Mouse (Mus musculus) brain, embryonic 14.5 days (tissue): ENCODE data around the gene Sit1.

Experiments
- CTCF ChIP-seq: fragments of 200-500 bp; IDR thresholded peaks from 2 replicates; pipeline ENCODE4 v1.5.1; 2012; ENCODE audit warnings: inconsistent platforms, mild to moderate bottlenecking, moderate library complexity, borderline replicate concordance; ENCODE audit not compliant: insufficient read depth, insufficient read length; ENCODE audit errors: extremely low read depth
- POLR2A ChIP-seq: fragments of 200-500 bp; IDR thresholded peaks from 2 replicates; pipeline ENCODE4 v1.6.1; 2012; ENCODE audit warnings: mild to moderate bottlenecking, inconsistent platforms, borderline replicate concordance; ENCODE audit not compliant: poor library complexity, insufficient read depth, insufficient read length, severe bottlenecking; ENCODE audit errors: extremely low read depth

GRCm38 (mm10) chr4:43528487-43528886 is 45.0 kb upstream of the Sit1 start:
- no peak for TF ChIP-seq CTCF
- no peak for TF ChIP-seq POLR2A
